Mouse (Mus musculus) myocyte (in vitro differentiated cells): ENCODE measurements around the gene Mfsd1. TPM values are rescaled to one million over a fixed set of nuclear protein-coding genes. Genes with fewer than 3 reads are reported as not detected.

ENCODE experiments used
- H3K27me3 ChIP-seq: one replicate; pipeline ENCODE4 v1.6.1; 2011; ENCODE audit not compliant: control insufficient read depth, insufficient read depth, insufficient read length
- H3K36me3 ChIP-seq: one replicate; pipeline ENCODE4 v1.6.1; 2011; ENCODE audit not compliant: control insufficient read depth, insufficient read depth
- H3K4me2 ChIP-seq: one replicate; pipeline ENCODE4 v1.6.1; 2011; ENCODE audit warnings: low read depth, control low read depth
- H3K4me3 ChIP-seq: one replicate; pipeline ENCODE4 v1.5.1; 2011; ENCODE audit warnings: mild to moderate bottlenecking, control low read depth, moderate library complexity
- H3K79me2 ChIP-seq: one replicate; pipeline ENCODE4 v1.6.1; 2011; ENCODE audit not compliant: control insufficient read depth, insufficient read depth
- H3ac ChIP-seq: one replicate; pipeline ENCODE4 v1.6.1; 2011; ENCODE audit not compliant: control insufficient read depth, insufficient read length
- CEBPB ChIP-seq: IDR thresholded peaks from 2 replicates; pipeline ENCODE4 v1.6.1; 2011; ENCODE audit warnings: mild to moderate bottlenecking, moderate library complexity; ENCODE audit not compliant: poor library complexity, insufficient read depth, severe bottlenecking
- E2F4 ChIP-seq: IDR thresholded peaks from one replicate; pipeline ENCODE4 v1.6.1; 2011; ENCODE audit warnings: mild to moderate bottlenecking, control low read depth, moderate library complexity; ENCODE audit not compliant: insufficient read depth
- MAX ChIP-seq: IDR thresholded peaks from one replicate; pipeline ENCODE4 v1.6.1; 2011; ENCODE audit warnings: low read depth, mild to moderate bottlenecking, control low read depth
- MYOD1 ChIP-seq, 3 experiments: IDR thresholded peaks; one replicate each; pipeline ENCODE4 v1.6.1; 2011; ENCODE audit warnings: control low read depth in 2 of 3, low read depth in 2 of 3, mild to moderate bottlenecking in 2 of 3, moderate library complexity in 1 of 3; ENCODE audit not compliant: insufficient read length in 2 of 3, control insufficient read depth in 1 of 3
- MYOG ChIP-seq, 3 experiments: IDR thresholded peaks; one replicate each; pipeline ENCODE4 v1.6.1; 2011; ENCODE audit warnings: control low read depth in 2 of 3, low read depth in 2 of 3, mild to moderate bottlenecking in 2 of 3; ENCODE audit not compliant: insufficient read length in 2 of 3, control insufficient read depth in 1 of 3, insufficient read depth in 1 of 3
- POLR2A ChIP-seq: IDR thresholded peaks from one replicate; pipeline ENCODE4 v1.6.1; 2011; ENCODE audit warnings: low read depth, mild to moderate bottlenecking, control low read depth, moderate library complexity; ENCODE audit not compliant: insufficient read length
- POLR2AphosphoS2 ChIP-seq: IDR thresholded peaks from one replicate; pipeline ENCODE4 v1.6.1; 2011; ENCODE audit warnings: low read depth, control low read depth; ENCODE audit not compliant: insufficient read length
- REST ChIP-seq: IDR thresholded peaks from one replicate; pipeline ENCODE4 v1.6.1; 2011; ENCODE audit warnings: mild to moderate bottlenecking, control low read depth, moderate library complexity; ENCODE audit not compliant: insufficient read depth, insufficient read length
- SRF ChIP-seq: IDR thresholded peaks from one replicate; pipeline ENCODE4 v1.6.1; 2011; ENCODE audit warnings: low read depth; ENCODE audit not compliant: control insufficient read depth, insufficient read length
- TCF12 ChIP-seq: IDR thresholded peaks from one replicate; pipeline ENCODE4 v1.6.1; 2011; ENCODE audit warnings: mild to moderate bottlenecking, control low read depth; ENCODE audit not compliant: poor library complexity, insufficient read depth, severe bottlenecking
- TCF3 ChIP-seq: IDR thresholded peaks from one replicate; pipeline ENCODE4 v1.6.1; 2011; ENCODE audit warnings: low read depth, control low read depth; ENCODE audit not compliant: insufficient read length
- USF1 ChIP-seq: IDR thresholded peaks from one replicate; pipeline ENCODE4 v1.6.1; 2011; ENCODE audit warnings: low read depth, mild to moderate bottlenecking, control low read depth, moderate library complexity
- polyA plus RNA-seq: library from polyadenylated mRNA; unstranded; fragments of >200 nt; fragmentation: generic; extraction: Trizol; gene quantifications from one replicate; pipeline ENCODE4 v1.2.1, GENCODE M21; 2012; ENCODE audit warnings: missing spikeins

Mfsd1 gene
- polyA plus RNA-seq, 1 experiment: 44.4 TPM

- Histone ChIP-seq H3K79me2 (no peaks in the 10 kb centered on the region), H3ac (no peak overlapping the region), H3K4me3 (no peak overlapping the region), H3K27me3 (no peaks in the 10 kb centered on the region), H3K4me2 (no peak overlapping the region), H3K36me3 (peaks cover 36% of the 10 kb centered on the region)
- TF ChIP-seq MYOG (IDR thresholded peaks at IDR 0.05; ENCODE audit: control insufficient read depth in 1 of 3, insufficient read depth in 1 of 3, insufficient read length in 2 of 3, low read depth in 2 of 3) (no peak), TCF3 (no peak), SRF (no peak), TCF12 (no peak), E2F4 (no peak)
Observed at GRCm38 (mm10) chr3:67601616-67602138, 19.1 kb downstream of the Mfsd1 start.

- Histone ChIP-seq H3K4me3 (no peak overlapping the region), H3K27me3 (peaks cover 15% of the 10 kb centered on the region), H3ac (no peak overlapping the region), H3K79me2 (no peaks in the 10 kb centered on the region), H3K4me2 (no peak overlapping the region), H3K36me3 (no peaks in the 10 kb centered on the region)
- no peak for TF ChIP-seq TCF3
- no peak for TF ChIP-seq MYOD1 (IDR thresholded peaks at IDR 0.05; ENCODE audit: control insufficient read depth in 1 of 3, insufficient read length in 2 of 3, low read depth in 2 of 3)
- TF ChIP-seq POLR2A: no peak
- no peak for TF ChIP-seq E2F4
- no peak for TF ChIP-seq REST
- no peak for TF ChIP-seq MAX
- TF ChIP-seq CEBPB: no peak
- TF ChIP-seq TCF12: no peak
Observed at GRCm38 (mm10) chr3:67618222-67618621, 35.7 kb downstream of the Mfsd1 start.

GRCm38 (mm10) chr3:67624629-67625028 is 42.1 kb downstream of the Mfsd1 start:
- no peak overlapping the region for H3ac ChIP-seq
- H3K27me3 ChIP-seq: peaks cover 6% of the 10 kb centered on the region
- TF ChIP-seq USF1 (no peak), MAX (no peak)
- no peaks in the 10 kb centered on the region for H3K36me3 ChIP-seq
- no peak overlapping the region for H3K4me3 ChIP-seq
- H3K79me2 ChIP-seq: no peaks in the 10 kb centered on the region
- H3K4me2 ChIP-seq: no peak overlapping the region

- TF ChIP-seq E2F4 (no peak), MYOG (IDR thresholded peaks at IDR 0.05; ENCODE audit: control insufficient read depth in 1 of 3, insufficient read depth in 1 of 3, insufficient read length in 2 of 3, low read depth in 2 of 3) (no peak), TCF3 (no peak), POLR2AphosphoS2 (no peak), POLR2A (no peak), REST (no peak), MYOD1 (IDR thresholded peaks at IDR 0.05; ENCODE audit: control insufficient read depth in 1 of 3, insufficient read length in 2 of 3, low read depth in 2 of 3) (no peak), USF1 (no peak), TCF12 (no peak), CEBPB (no peak), SRF (no peak), MAX (no peak)
- Histone ChIP-seq H3K4me2 (no peak overlapping the region), H3K79me2 (no peaks in the 10 kb centered on the region), H3ac (no peak overlapping the region), H3K27me3 (no peaks in the 10 kb centered on the region), H3K4me3 (no peak overlapping the region), H3K36me3 (no peaks in the 10 kb centered on the region)
Observed at GRCm38 (mm10) chr3:67643135-67643534, 60.6 kb downstream of the Mfsd1 start.

GRCm38 (mm10) chr3:67645640-67646466 is 63.3 kb downstream of the Mfsd1 start:
- Histone ChIP-seq H3K4me2 (no peak overlapping the region), H3K4me3 (no peak overlapping the region), H3ac (no peak overlapping the region), H3K79me2 (no peaks in the 10 kb centered on the region), H3K36me3 (no peaks in the 10 kb centered on the region), H3K27me3 (no peaks in the 10 kb centered on the region)
- TF ChIP-seq E2F4 (no peak), REST (no peak), POLR2AphosphoS2 (no peak), USF1 (no peak), MYOD1 (IDR thresholded peaks at IDR 0.05; ENCODE audit: control insufficient read depth in 1 of 3, insufficient read length in 2 of 3, low read depth in 2 of 3) (no peak), TCF3 (no peak), MAX (no peak), TCF12 (no peak)

Other genes with a start within 250 kb of the Mfsd1 start
- gene Mlf1, start 208.6 kb upstream of the Mfsd1 start, polyA plus RNA-seq: 1.7 TPM
- not detected for gene Gm17402, start 207.6 kb upstream of the Mfsd1 start, polyA plus RNA-seq
- gene Gfm1, start 152.6 kb upstream of the Mfsd1 start, polyA plus RNA-seq: 42.1 TPM
- 14.5 TPM for gene Lxn, start 118.8 kb upstream of the Mfsd1 start, polyA plus RNA-seq
- not detected for gene Rarres1, start 67.2 kb upstream of the Mfsd1 start, polyA plus RNA-seq